Mouse (Mus musculus) hindbrain, embryonic 11.5 days (tissue): Measurements from ENCODE around the gene Slk. TPM values are rescaled to one million over a fixed set of nuclear protein-coding genes. Genes with fewer than 3 reads are reported as not detected.
"Not testable (repeated sequence)": the region's sequence is repeated elsewhere in the genome, so short reads cannot be mapped to it uniquely, and the experiment has no call there.

Experiments
- ATAC-seq: fragments of 200-750 bp; cut with Nextera tagmentation; 2 replicates; pipeline ENCODE4 v1.8.0; 2017; ENCODE audit warnings: mild to moderate bottlenecking, moderate TSS enrichment, moderate library complexity; ENCODE audit not compliant: low FRiP score
- DNase-seq: peaks from one replicate; pipeline ENCODE4 v3.0.0-alpha.2; 2015; ENCODE audit warnings: low spot score
- H3K27ac ChIP-seq: fragments of 300-500 bp; sonication (generic); 2 replicates; pipeline ENCODE4 v1.5.1; 2014; ENCODE audit warnings: mild to moderate bottlenecking, low read depth, low read length
- H3K27me3 ChIP-seq: fragments of 300-500 bp; sonication (generic); 2 replicates; pipeline ENCODE4 v1.6.1; 2014; ENCODE audit warnings: mild to moderate bottlenecking, low read length, moderate library complexity, mixed read lengths; ENCODE audit not compliant: control insufficient read depth, insufficient read depth
- H3K36me3 ChIP-seq: fragments of 300-500 bp; sonication (generic); 2 replicates; pipeline ENCODE4 v1.6.1; 2014; ENCODE audit warnings: mild to moderate bottlenecking, low read length, moderate library complexity, mixed read lengths; ENCODE audit not compliant: control insufficient read depth, insufficient read depth
- H3K4me1 ChIP-seq: fragments of 300-500 bp; sonication (generic); replicated peaks from 2 replicates; pipeline ENCODE4 v1.6.1; 2014; ENCODE audit warnings: low read length, mixed read lengths; ENCODE audit not compliant: control insufficient read depth, insufficient read depth
- H3K4me2 ChIP-seq: fragments of 300-500 bp; sonication (generic); replicated peaks from 2 replicates; pipeline ENCODE4 v1.6.1; 2014; ENCODE audit warnings: mild to moderate bottlenecking, low read depth, low read length
- H3K4me3 ChIP-seq: fragments of 300-500 bp; sonication (generic); 2 replicates; pipeline ENCODE4 v1.5.1; 2014; ENCODE audit warnings: low read depth, low read length
- H3K9ac ChIP-seq: fragments of 300-500 bp; sonication (generic); 2 replicates; pipeline ENCODE4 v1.6.1; 2014; ENCODE audit warnings: low read depth, low read length
- H3K9me3 ChIP-seq: fragments of 300-500 bp; sonication (generic); 2 replicates; pipeline ENCODE4 v1.6.1; 2016; ENCODE audit warnings: low read length; ENCODE audit not compliant: control insufficient read depth
- WGBS: fragments of 180-500 bp; shearing (Covaris S2); extraction: QIAGEN DNeasy Blood & Tissue Kit; methylation state at CpG from one replicate; pipeline ENCODE4 v1.1.7; 2014; 5-methylcytosine and 5-hydroxymethylcytosine counted together
- polyA plus RNA-seq: library from polyadenylated mRNA; unstranded; fragments of >200 nt; fragmentation: Nextera tagmentation; extraction: Ambion mirVana; gene quantifications from 2 replicates; pipeline ENCODE4 v1.2.1, GENCODE M21; 2014

The Slk gene
- polyA plus RNA-seq, 1 experiment from 2014 or later: 13.8 TPM

DNA sequence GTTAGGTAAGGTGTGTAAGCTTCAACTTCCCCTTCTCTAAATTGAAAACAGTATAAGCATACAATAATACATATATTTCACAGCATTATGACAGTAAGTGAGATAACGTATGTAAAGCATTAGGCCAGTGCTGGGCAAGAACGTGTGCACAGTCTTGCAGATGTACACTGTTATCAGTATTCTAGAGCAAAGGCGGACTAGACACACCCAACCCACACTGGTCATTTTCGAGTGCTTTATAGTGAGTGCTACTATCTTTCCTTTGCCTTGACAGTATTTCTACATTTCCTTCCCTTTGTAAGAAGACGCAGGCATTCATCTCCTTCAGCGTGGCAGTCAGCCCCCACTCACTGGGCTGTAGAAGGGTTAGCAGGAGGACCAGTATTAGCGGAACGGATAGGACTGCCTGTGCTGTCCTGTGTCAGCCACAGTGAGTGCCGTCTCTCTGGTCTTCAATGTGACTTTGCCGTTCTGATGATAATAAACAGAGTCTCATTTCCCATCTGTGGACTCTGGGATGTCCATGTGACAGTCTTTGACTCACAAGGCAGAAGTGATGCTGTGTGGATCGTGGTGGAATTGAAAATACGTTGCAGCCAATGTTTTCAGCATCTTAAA, 18.8 kb upstream of the Slk start:
- WGBS: 91% methylated on average over 12 of the region's 12 CpGs
- no peak for ATAC-seq
- no peak for DNase-seq
- Histone ChIP-seq H3K9me3 (no peaks in the 10 kb centered on the region), H3K27me3 (no peaks in the 10 kb centered on the region), H3K27ac (no peak overlapping the region), H3K4me2 (no peak overlapping the region), H3K9ac (no peak overlapping the region), H3K4me1 (no peaks in the 10 kb centered on the region), H3K36me3 (no peaks in the 10 kb centered on the region), H3K4me3 (no peak overlapping the region)

GRCm38 (mm10) chr19:47561996-47562441, 17.5 kb upstream of the Slk start:
- DNase-seq (no peak), ATAC-seq (no peak)
- Histone ChIP-seq H3K4me2 (no peak overlapping the region), H3K9me3 (no peaks in the 10 kb centered on the region), H3K27ac (no peak overlapping the region), H3K4me1 (no peaks in the 10 kb centered on the region), H3K27me3 (no peaks in the 10 kb centered on the region), H3K9ac (no peak overlapping the region), H3K36me3 (no peaks in the 10 kb centered on the region), H3K4me3 (no peak overlapping the region)
- WGBS: 70% methylated on average over 5 of the region's 5 CpGs

DNA sequence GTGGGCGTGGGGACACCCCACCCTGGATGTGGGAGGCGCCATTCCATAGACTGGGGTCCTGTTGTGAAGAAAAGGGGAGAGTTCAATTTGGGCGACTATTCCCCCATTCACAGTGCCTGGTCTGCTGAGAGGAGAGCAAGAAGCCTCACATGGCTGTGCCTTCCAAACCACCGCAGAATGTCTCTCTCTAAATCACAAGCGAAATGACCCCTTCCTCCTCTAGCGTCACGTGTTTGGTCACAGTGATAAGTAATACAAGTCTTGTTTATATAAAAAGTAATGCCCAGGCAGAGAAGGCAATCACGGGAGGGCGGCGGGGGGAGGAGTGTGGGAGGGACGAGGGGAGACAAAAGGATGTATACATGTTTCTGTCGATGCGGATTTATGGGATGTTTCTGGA, 15.8 kb upstream of the Slk start:
- H3K4me3 ChIP-seq: no peak overlapping the region
- DNase-seq: no peak
- H3K9ac ChIP-seq: no peak overlapping the region
- H3K4me1 ChIP-seq: no peaks in the 10 kb centered on the region
- ATAC-seq: no peak
- H3K27me3 ChIP-seq: no peaks in the 10 kb centered on the region
- no peaks in the 10 kb centered on the region for H3K9me3 ChIP-seq
- H3K36me3 ChIP-seq: no peaks in the 10 kb centered on the region
- H3K27ac ChIP-seq: no peak overlapping the region
- WGBS: 86% methylated on average over 13 of the region's 13 CpGs
- H3K4me2 ChIP-seq: no peak overlapping the region

DNA sequence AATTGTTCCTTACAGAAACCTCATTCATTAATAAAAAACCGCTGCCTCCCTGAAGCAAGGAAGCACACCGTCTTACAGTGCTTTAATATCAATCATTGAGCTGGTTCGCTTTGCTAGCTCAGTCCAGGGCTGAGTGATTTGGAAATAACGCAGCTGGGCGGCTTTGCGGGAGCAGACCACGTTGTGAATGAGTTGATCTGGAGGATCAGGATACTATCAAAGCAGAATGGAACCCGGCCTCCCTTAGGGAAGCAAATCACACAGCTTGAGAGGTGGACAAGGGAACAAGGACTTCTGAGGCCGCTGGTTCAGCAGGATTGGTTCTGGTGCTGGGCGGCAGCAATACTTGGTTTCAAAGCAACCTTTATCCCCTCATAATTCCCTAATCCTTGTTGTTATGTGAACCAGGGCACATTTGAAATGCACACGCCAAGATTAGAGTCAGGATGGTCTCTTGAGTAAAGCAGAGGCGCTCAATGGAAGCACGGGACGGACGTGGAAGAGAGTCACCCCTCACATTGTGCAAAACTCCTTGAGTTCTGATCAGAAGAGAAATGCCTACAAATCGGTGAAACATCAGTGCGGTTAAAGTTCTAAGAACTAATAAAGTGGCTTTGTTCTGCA, 14.3 kb upstream of the Slk start:
- H3K27me3 ChIP-seq: no peaks in the 10 kb centered on the region
- no peaks in the 10 kb centered on the region for H3K36me3 ChIP-seq
- H3K4me1 ChIP-seq: no peaks in the 10 kb centered on the region
- H3K27ac ChIP-seq: no peak overlapping the region
- H3K4me3 ChIP-seq: no peak overlapping the region
- H3K9ac ChIP-seq: no peak overlapping the region
- H3K9me3 ChIP-seq: no peaks in the 10 kb centered on the region
- WGBS: 65% methylated on average over 17 of the region's 17 CpGs
- no peak for DNase-seq
- H3K4me2 ChIP-seq: no peak overlapping the region
- ATAC-seq: no peak

DNA sequence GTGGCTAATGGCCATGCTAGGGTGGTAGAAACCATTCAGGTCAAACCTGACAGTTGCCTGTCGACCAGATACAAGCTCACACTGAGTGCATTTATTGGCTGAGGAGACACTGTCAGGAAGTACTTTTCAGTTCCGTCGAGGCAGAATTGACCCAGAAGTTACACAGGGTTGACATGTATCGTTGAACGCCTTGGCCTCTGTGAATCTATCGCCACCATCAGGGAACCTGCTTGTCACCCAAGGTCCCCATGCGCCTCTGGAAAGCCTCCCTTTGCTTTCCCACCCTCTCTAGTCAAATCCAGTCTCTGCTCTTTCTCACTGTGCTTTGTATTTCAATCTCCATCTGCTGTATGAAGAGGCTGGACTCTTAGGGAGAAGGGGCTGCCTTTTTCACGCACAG, 13.5 kb upstream of the Slk start:
- WGBS: 80% methylated on average over 8 of the region's 8 CpGs
- H3K9me3 ChIP-seq: no peaks in the 10 kb centered on the region
- no peak overlapping the region for H3K9ac ChIP-seq
- no peak overlapping the region for H3K4me3 ChIP-seq
- no peaks in the 10 kb centered on the region for H3K4me1 ChIP-seq
- no peak for DNase-seq
- ATAC-seq: no peak
- no peaks in the 10 kb centered on the region for H3K36me3 ChIP-seq
- H3K4me2 ChIP-seq: no peak overlapping the region
- no peak overlapping the region for H3K27ac ChIP-seq
- no peaks in the 10 kb centered on the region for H3K27me3 ChIP-seq

DNA sequence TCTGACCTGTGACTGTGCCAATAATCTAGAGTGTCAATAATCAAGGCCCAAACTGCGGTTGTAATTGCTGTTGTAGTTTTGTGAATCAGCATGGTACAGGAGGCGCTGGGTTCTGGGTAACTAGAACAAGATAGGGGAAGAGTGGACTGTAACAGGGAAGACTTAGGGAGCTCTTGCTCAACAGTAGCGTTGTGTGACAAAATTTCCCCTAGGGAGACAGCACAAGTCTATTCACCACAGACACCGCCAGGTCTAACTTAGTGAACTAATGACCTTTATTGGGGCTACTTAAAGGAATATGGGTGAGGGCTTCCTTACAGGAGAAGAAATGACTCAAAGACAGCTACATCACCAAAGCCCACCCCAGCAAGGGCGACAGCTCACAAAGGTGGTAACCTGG, 9.4 kb upstream of the Slk start:
- ATAC-seq (no peak), DNase-seq (no peak)
- Histone ChIP-seq H3K4me3 (no peak overlapping the region), H3K9ac (no peak overlapping the region), H3K4me2 (no peak overlapping the region), H3K9me3 (no peaks in the 10 kb centered on the region), H3K36me3 (no peaks in the 10 kb centered on the region), H3K27me3 (no peaks in the 10 kb centered on the region), H3K27ac (no peak overlapping the region), H3K4me1 (no peaks in the 10 kb centered on the region)
- WGBS: 92% methylated on average over 5 of the region's 5 CpGs

GRCm38 (mm10) chr19:47571981-47572380, 7.5 kb upstream of the Slk start:
- not testable (repeated sequence) for H3K27ac ChIP-seq, H3K9ac ChIP-seq, H3K9me3 ChIP-seq, ATAC-seq, H3K36me3 ChIP-seq, H3K4me3 ChIP-seq, H3K4me1 ChIP-seq, DNase-seq, H3K4me2 ChIP-seq, H3K27me3 ChIP-seq
- WGBS: 68% methylated on average over 4 of the region's 4 CpGs

DNA sequence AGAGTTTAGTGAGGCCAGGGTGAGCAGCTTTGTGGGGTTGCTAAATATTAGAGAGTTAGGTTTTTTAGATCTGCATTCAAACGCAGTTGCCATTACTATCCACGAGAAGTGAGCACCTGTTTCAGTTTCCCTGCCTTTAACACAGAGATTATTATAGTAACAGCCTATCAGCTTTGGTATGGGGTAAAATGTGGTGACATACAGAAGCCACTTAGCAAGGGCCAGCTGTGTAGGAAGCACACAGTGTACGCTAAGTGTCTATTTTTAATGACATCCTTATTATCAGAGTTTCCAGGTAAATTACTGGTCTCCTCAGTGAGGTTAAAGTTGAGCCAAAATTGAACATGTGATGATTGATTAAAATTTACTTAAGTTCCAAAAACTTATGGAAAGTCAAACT, 5.8 kb upstream of the Slk start:
- WGBS: 81% methylated on average over 3 of the region's 3 CpGs
- H3K27ac ChIP-seq: no peak overlapping the region
- ATAC-seq: no peak

GRCm38 (mm10) chr19:47578581-47579224, 775 bp upstream of the Slk start:
- peak overlapping the region; percentile 49 for H3K4me2 ChIP-seq
- 15% methylated on average over 13 of the region's 13 CpGs for WGBS
- 0 out of 2 replicates have a peak, but pooled peaks cover 5% of the 10 kb centered on the region for H3K4me1 ChIP-seq
- no peaks in the 10 kb centered on the region for H3K9me3 ChIP-seq
- no peaks in the 10 kb centered on the region for H3K36me3 ChIP-seq
- H3K27ac ChIP-seq: peak overlapping the region; percentile 88
- peak overlapping the region; percentile 89 for H3K9ac ChIP-seq
- H3K27me3 ChIP-seq: no peaks in the 10 kb centered on the region
- peak overlapping the region; percentile 64 for H3K4me3 ChIP-seq
- DNase-seq (peak; percentile 18), ATAC-seq (peak; percentile 24; the same call in 1 of the 2 replicates)

More for the DNA sequence above, 5.8 kb upstream of the Slk start:
- 0 out of 2 replicates have a peak, but pooled peaks cover 3% of the 10 kb centered on the region for H3K4me1 ChIP-seq
- H3K9me3 ChIP-seq: no peaks in the 10 kb centered on the region
- no peak overlapping the region for H3K9ac ChIP-seq
- no peaks in the 10 kb centered on the region for H3K36me3 ChIP-seq
- no peak for DNase-seq
- H3K4me3 ChIP-seq: no peak overlapping the region
- no peaks in the 10 kb centered on the region for H3K27me3 ChIP-seq
- H3K4me2 ChIP-seq: no peak overlapping the region
